Mouse (Mus musculus): ENCODE results near the gene Slx4ip.

DNA sequence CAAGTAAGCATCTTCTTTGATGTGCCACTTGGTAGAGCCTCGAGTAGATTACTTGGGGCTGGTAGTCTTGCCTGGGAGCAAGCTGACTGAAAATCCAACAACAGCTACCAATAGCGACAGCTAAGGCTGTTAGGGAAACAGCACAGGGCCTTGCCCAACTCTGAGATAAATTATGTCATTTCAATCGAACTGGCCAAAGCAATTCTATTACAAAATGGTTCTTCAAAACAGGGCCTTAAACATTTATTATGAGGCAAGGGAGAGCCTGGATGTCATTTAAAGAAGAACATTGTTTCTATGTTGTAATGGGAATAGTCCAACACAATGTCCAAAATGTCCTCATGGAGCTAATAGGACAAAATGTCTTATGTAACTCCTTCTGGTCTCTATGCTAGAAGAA lies 40.7 kb upstream of the Slx4ip start:
- no peak for TF ChIP-seq POLR2A (IDR thresholded peaks at IDR 0.05; ENCODE audit: insufficient read depth, low read length)
- TF ChIP-seq CTCF (IDR thresholded peaks at IDR 0.05; ENCODE audit: low read depth, low read length), result no peak
